Mouse (Mus musculus) layer of hippocampus, postnatal 25 days (tissue): ENCODE results near the gene Stmnd1. TPM values are rescaled to one million over a fixed set of nuclear protein-coding genes. Genes with fewer than 3 reads are reported as not detected.

ENCODE experiments used
- total RNA-seq, 2 experiments: library from RNA; stranded (reverse); gene quantifications; 2 replicates each; pipeline ENCODE4 v1.2.3; 2021

The Stmnd1 gene
- total RNA-seq, 2 experiments from 2014 or later: 0.27 TPM; not detected in 1

Other genes starting within 250 kb of the Stmnd1 start
- 10 to 100 TPM; 19.3 to 23.0 TPM for gene Rbm24, start 144.7 kb downstream of the Stmnd1 start, total RNA-seq
- 100 to 1,000 TPM; 208 to 213 TPM for gene Cap2, start 228.1 kb downstream of the Stmnd1 start, total RNA-seq